Mouse (Mus musculus) stomach, embryonic 14.5 days (tissue): Measurements from ENCODE around the gene Banp. TPM values are rescaled to one million over a fixed set of nuclear protein-coding genes. Genes with fewer than 3 reads are reported as not detected.

Experiments
- ATAC-seq: fragments of 200-750 bp; cut with Nextera tagmentation; 2 replicates; pipeline ENCODE4 v1.8.0; 2017; ENCODE audit warnings: low read depth, moderate TSS enrichment; ENCODE audit not compliant: insufficient number of reproducible peaks, insufficient read depth, low FRiP score
- H3K27ac ChIP-seq: fragments of 300-500 bp; sonication (generic); 2 replicates; pipeline ENCODE4 v1.5.1; 2014; ENCODE audit warnings: mild to moderate bottlenecking, low read length, moderate library complexity, mixed read lengths
- H3K27me3 ChIP-seq: fragments of 300-500 bp; sonication (generic); 2 replicates; pipeline ENCODE4 v1.6.1; 2014; ENCODE audit warnings: low read length, control low read depth, mixed read lengths; ENCODE audit not compliant: control insufficient read depth, insufficient read depth
- H3K36me3 ChIP-seq: fragments of 300-500 bp; sonication (generic); 2 replicates; pipeline ENCODE4 v1.6.1; 2014; ENCODE audit warnings: mild to moderate bottlenecking, control low read depth, low read length, moderate library complexity, mixed read lengths; ENCODE audit not compliant: control insufficient read depth, insufficient read depth
- H3K4me1 ChIP-seq: fragments of 300-500 bp; sonication (generic); 2 replicates; pipeline ENCODE4 v1.6.1; 2014; ENCODE audit warnings: low read length, control low read depth, mixed read lengths; ENCODE audit not compliant: control insufficient read depth, insufficient read depth
- H3K4me2 ChIP-seq: fragments of 300-500 bp; sonication (generic); replicated peaks from 2 replicates; pipeline ENCODE4 v1.6.1; 2014; ENCODE audit warnings: low read depth, low read length, control low read depth
- H3K4me3 ChIP-seq: fragments of 300-500 bp; sonication (generic); 2 replicates; pipeline ENCODE4 v1.5.1; 2014; ENCODE audit warnings: low read depth, low read length, control low read depth
- H3K9ac ChIP-seq: fragments of 300-500 bp; sonication (generic); replicated peaks from 2 replicates; pipeline ENCODE4 v1.6.1; 2014; ENCODE audit warnings: low read depth, mild to moderate bottlenecking, control low read depth, low read length, moderate library complexity, mixed read lengths
- H3K9me3 ChIP-seq: fragments of 300-500 bp; sonication (generic); 2 replicates; pipeline ENCODE4 v1.6.1; 2016; ENCODE audit warnings: low read depth, low read length, control low read depth; ENCODE audit not compliant: control insufficient read depth
- WGBS: fragments of 180-500 bp; shearing (Covaris S2); extraction: QIAGEN DNeasy Blood & Tissue Kit; methylation state at CpG from one replicate; pipeline ENCODE4 v1.1.7; 2014; 5-methylcytosine and 5-hydroxymethylcytosine counted together
- polyA plus RNA-seq: library from polyadenylated mRNA; unstranded; fragments of >200 nt; fragmentation: Nextera tagmentation; extraction: Ambion mirVana; gene quantifications from 2 replicates; pipeline ENCODE4 v1.2.1, GENCODE M21; 2014

Gene Banp
- polyA plus RNA-seq, 1 experiment from 2014 or later: 42.4 TPM

DNA sequence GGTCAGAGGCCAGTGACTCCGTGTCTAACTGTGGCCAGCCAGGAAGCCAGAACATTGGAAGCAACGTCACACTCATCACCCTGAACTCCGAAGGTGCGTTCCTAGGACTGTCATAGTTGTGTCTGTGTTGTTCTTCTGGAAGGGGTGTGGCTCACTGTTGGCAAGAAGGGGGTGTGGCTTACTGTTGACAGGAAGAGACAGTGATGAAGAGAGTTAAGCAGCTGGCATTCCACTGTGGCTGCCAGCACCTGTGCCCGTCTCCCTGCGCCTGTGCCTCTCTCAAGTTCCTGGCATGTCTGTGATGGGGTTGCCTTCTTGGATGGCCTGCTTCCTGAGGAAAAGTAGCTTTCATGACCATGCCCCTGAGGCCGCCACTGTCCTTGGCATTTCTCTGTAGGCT, 42.1 kb downstream of the Banp start:
- H3K4me3 ChIP-seq: no peak overlapping the region
- no peak for ATAC-seq
- peaks cover 31% of the 10 kb centered on the region for H3K36me3 ChIP-seq
- H3K4me1 ChIP-seq: no peaks in the 10 kb centered on the region
- no peaks in the 10 kb centered on the region for H3K27me3 ChIP-seq
- H3K27ac ChIP-seq: no peak overlapping the region
- H3K9ac ChIP-seq: no peak overlapping the region
- WGBS: 82% methylated on average over 7 of the region's 7 CpGs
- no peak overlapping the region for H3K4me2 ChIP-seq
- H3K9me3 ChIP-seq: no peaks in the 10 kb centered on the region

GRCm38 (mm10) chr8:121992911-121993310, 43.4 kb downstream of the Banp start:
- Histone ChIP-seq H3K4me1 (no peaks in the 10 kb centered on the region), H3K4me2 (no peak overlapping the region), H3K4me3 (no peak overlapping the region), H3K36me3 (peaks cover 39% of the 10 kb centered on the region), H3K27me3 (no peaks in the 10 kb centered on the region), H3K9me3 (no peaks in the 10 kb centered on the region), H3K9ac (no peak overlapping the region), H3K27ac (no peak overlapping the region)
- ATAC-seq: no peak
- 77% methylated on average over 4 of the region's 4 CpGs for WGBS

- Histone ChIP-seq H3K4me2 (no peak overlapping the region), H3K9ac (no peak overlapping the region), H3K27ac (no peak overlapping the region), H3K4me3 (no peak overlapping the region), H3K4me1 (no peaks in the 10 kb centered on the region), H3K36me3 (peaks cover 47% of the 10 kb centered on the region), H3K27me3 (no peaks in the 10 kb centered on the region), H3K9me3 (no peaks in the 10 kb centered on the region)
- 64% methylated on average over 4 of the region's 4 CpGs for WGBS
- ATAC-seq: no peak
Observed at GRCm38 (mm10) chr8:121995112-121995511, 45.6 kb downstream of the Banp start.

DNA sequence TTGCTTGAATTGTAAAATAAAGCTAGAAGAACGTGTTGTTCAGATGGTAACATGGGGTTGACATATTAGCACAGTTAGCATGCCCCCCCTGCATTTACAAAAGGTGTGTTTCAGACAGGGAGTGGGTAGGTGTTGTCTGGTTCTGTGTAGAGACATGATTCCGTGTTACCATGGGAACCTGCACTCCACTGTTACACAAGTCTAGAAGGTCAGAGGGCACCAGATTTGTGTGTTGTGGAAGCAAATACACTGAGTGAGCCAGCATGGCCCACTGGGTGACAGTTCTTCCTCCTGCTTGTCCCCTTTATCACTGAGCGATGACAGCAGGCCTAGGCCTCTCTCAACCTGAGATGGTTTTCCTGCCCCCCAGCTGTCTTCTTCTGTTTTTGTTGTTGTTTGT, 46.3 kb downstream of the Banp start:
- H3K27ac ChIP-seq: no peak overlapping the region
- ATAC-seq: no peak
- no peaks in the 10 kb centered on the region for H3K9me3 ChIP-seq
- H3K4me1 ChIP-seq: no peaks in the 10 kb centered on the region
- no peak overlapping the region for H3K9ac ChIP-seq
- H3K36me3 ChIP-seq: peaks cover 49% of the 10 kb centered on the region
- WGBS: 66% methylated on average over 3 of the region's 3 CpGs
- H3K27me3 ChIP-seq: no peaks in the 10 kb centered on the region
- no peak overlapping the region for H3K4me3 ChIP-seq
- no peak overlapping the region for H3K4me2 ChIP-seq

DNA sequence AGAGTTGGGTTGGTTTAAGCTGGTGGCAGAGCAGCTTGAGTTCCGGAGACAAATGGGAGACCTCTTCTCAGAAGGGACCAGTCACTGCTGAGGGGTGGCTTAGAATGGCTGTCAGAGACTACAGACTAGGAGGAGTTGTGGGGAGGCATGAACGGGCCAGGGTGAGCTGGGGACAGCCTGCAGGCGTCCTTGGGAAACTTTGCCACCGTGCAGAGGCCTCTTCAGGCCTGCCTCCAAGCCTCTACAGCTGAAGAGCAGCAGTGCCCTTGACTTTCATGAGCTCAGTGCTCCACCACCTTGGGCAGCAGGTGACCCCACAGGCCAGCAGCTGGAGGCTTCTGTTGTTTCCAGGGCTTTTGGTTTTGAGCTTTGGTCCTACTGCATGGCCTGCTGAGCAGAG, 49.1 kb downstream of the Banp start:
- Histone ChIP-seq H3K9me3 (no peaks in the 10 kb centered on the region), H3K27me3 (no peaks in the 10 kb centered on the region), H3K9ac (no peak overlapping the region), H3K4me3 (no peak overlapping the region), H3K27ac (no peak overlapping the region), H3K4me2 (no peak overlapping the region), H3K4me1 (no peaks in the 10 kb centered on the region), H3K36me3 (peaks cover 47% of the 10 kb centered on the region)
- ATAC-seq: no peak
- WGBS: 94% methylated on average over 4 of the region's 4 CpGs

DNA sequence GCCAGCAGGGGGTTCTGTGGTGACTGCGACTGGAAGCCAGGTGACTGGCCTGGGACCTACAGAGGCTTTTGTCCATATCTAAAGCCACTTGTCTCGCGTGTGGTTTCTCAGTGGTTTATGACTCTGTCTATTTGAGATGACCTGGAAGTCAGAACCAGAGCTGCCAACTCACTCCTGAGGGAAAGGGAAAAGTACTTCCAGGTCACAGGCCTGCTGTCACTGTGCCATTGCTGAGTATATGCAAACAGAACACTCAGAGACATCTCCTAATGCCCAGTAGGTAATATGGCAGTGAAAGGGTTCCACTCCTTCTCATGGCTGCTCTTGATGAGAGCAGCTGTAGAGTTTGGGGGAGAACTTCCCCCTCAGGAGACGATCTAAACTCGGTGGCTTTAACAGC, 49.7 kb downstream of the Banp start:
- H3K27ac ChIP-seq: no peak overlapping the region
- H3K9me3 ChIP-seq: no peaks in the 10 kb centered on the region
- peaks cover 49% of the 10 kb centered on the region for H3K36me3 ChIP-seq
- ATAC-seq: no peak
- H3K27me3 ChIP-seq: no peaks in the 10 kb centered on the region
- 88% methylated on average over 5 of the region's 5 CpGs for WGBS
- no peak overlapping the region for H3K4me3 ChIP-seq
- no peak overlapping the region for H3K4me2 ChIP-seq
- no peaks in the 10 kb centered on the region for H3K4me1 ChIP-seq
- no peak overlapping the region for H3K9ac ChIP-seq

- no peak for ATAC-seq
- Histone ChIP-seq H3K27ac (no peak overlapping the region), H3K36me3 (peaks cover 54% of the 10 kb centered on the region), H3K4me3 (no peak overlapping the region), H3K27me3 (no peaks in the 10 kb centered on the region), H3K4me2 (no peak overlapping the region), H3K9me3 (no peaks in the 10 kb centered on the region), H3K4me1 (no peaks in the 10 kb centered on the region), H3K9ac (no peak overlapping the region)
- WGBS: 90% methylated on average over 15 of the region's 15 CpGs
Observed at GRCm38 (mm10) chr8:122001339-122002115, 52.0 kb downstream of the Banp start.

DNA sequence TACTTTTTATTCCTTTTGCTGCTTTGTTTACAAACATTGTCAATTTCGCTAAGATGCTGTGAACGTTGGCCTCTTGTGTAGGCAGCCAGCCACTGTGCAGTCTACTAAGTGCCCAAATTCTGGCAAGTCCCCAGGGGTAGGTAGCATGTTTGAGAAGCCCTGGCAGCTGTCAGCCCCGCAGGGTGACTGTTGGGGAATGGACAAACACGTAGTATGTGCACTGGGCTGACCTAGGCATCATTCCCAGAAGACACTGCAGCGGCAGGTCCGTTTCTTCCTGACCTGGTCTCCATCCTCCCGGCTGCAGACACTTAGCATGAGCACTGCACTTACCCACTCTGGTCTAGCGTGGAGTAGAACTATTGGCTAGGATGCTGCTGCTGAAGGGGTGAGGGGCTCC, 54.1 kb downstream of the Banp start:
- Histone ChIP-seq H3K27ac (no peak overlapping the region), H3K9me3 (no peaks in the 10 kb centered on the region), H3K4me1 (no peaks in the 10 kb centered on the region), H3K36me3 (peaks cover 49% of the 10 kb centered on the region), H3K4me2 (no peak overlapping the region), H3K4me3 (no peak overlapping the region), H3K9ac (no peak overlapping the region), H3K27me3 (no peaks in the 10 kb centered on the region)
- WGBS: 75% methylated on average over 8 of the region's 8 CpGs
- ATAC-seq: no peak

GRCm38 (mm10) chr8:122004131-122004530, 54.6 kb downstream of the Banp start:
- peaks cover 49% of the 10 kb centered on the region for H3K36me3 ChIP-seq
- no peak for ATAC-seq
- H3K4me3 ChIP-seq: no peak overlapping the region
- H3K4me1 ChIP-seq: no peaks in the 10 kb centered on the region
- no peak overlapping the region for H3K27ac ChIP-seq
- no peak overlapping the region for H3K4me2 ChIP-seq
- H3K9ac ChIP-seq: no peak overlapping the region
- no peaks in the 10 kb centered on the region for H3K9me3 ChIP-seq
- H3K27me3 ChIP-seq: no peaks in the 10 kb centered on the region
- 78% methylated on average over 5 of the region's 5 CpGs for WGBS
